Mouse (Mus musculus) embryo, embryonic 11 days (tissue): ENCODE results near the gene Vmn2r46.
"Not testable (repeated sequence)": the region's sequence is repeated elsewhere in the genome, so short reads cannot be mapped to it uniquely, and the experiment has no call there.

Source experiments
- DNase-seq: peaks from one replicate; pipeline ENCODE4 v3.0.0-alpha.2; 2015

The Vmn2r46 gene

DNA sequence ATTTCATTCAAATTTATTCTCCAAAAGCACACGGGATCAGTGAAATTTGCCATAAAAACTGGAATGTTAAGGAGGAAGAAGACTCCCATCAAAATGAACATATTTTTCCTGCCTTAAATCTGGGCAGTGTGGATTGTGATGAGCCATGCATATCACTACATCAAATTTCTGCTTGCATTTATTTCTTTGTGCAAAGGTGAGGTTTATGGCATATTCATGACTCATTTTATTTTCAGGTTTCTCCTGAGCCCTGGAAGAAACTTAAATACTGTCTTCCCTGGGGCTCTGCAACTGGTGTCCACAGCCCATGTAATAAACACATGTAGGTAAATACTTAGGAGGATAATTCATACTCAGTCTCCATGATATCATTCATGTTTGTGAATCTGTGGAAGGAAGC, at the start of gene Vmn2r46:
Vmn2r46 (minus strand) TSS at position 101 of the 400 bp plus-strand sequence.
- DNase-seq = not testable (repeated sequence)
